Mouse (Mus musculus) lung, postnatal 0 days (tissue): ENCODE measurements around the gene Col19a1.

Source experiments
- CTCF ChIP-seq: IDR thresholded peaks from 2 replicates; pipeline ENCODE4 v1.5.1; 2016; ENCODE audit warnings: antibody characterized with exemption, mild to moderate bottlenecking
- EP300 ChIP-seq: IDR thresholded peaks from 2 replicates; pipeline ENCODE4 v1.6.1; 2016; ENCODE audit warnings: antibody characterized with exemption, mild to moderate bottlenecking, control low read depth

DNA sequence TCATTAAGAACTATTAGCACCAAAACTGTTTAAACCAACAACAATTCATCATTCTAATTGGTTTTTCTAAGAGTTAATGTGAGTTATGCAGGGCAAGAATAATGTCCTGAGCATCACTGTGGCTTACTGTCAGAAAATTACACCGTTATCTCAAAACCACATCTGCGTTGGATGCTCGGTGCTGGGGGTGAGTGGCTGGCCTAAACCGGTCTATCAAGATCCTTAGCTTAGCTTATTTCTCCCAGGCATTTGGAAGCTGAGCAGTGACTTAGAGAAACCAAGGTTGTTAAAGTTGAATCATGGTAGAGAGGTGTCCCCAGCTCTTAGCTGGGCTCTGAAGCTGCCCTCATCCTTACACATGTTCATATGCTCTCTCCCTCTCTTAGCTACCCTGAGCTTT, 276.4 kb downstream of the Col19a1 start:
- TF ChIP-seq CTCF (no peak), EP300 (no peak)
